Mouse (Mus musculus) lung, postnatal 25 days (tissue): ENCODE measurements around the gene 4930432K21Rik.

Experiments used
- DNase-seq: peaks from one replicate; pipeline ENCODE4 v3.0.0; 2022; ENCODE audit warnings: low spot score

The 4930432K21Rik gene

GRCm38 (mm10) chr8:84148531-84148850 is 666 bp downstream of the 4930432K21Rik start:
- no peak for DNase-seq

GRCm38 (mm10) chr8:84149181-84149580 is 1.4 kb downstream of the 4930432K21Rik start:
- DNase-seq = no peak

- no peak for DNase-seq
Measured at GRCm38 (mm10) chr8:84157620-84158019, 9.8 kb downstream of the 4930432K21Rik start.

- DNase-seq = no peak
Measured at GRCm38 (mm10) chr8:84167696-84168095, 19.9 kb downstream of the 4930432K21Rik start.

GRCm38 (mm10) chr8:84170096-84170495 is 22.3 kb downstream of the 4930432K21Rik start:
- no peak for DNase-seq

- no peak for DNase-seq
Measured at GRCm38 (mm10) chr8:84173861-84174260, 26.0 kb downstream of the 4930432K21Rik start.

- DNase-seq = no peak
Measured at GRCm38 (mm10) chr8:84176560-84176959, 28.7 kb downstream of the 4930432K21Rik start.

- DNase-seq = no peak
Measured at GRCm38 (mm10) chr8:84177405-84177804, 29.6 kb downstream of the 4930432K21Rik start.

- DNase-seq = no peak
Measured at GRCm38 (mm10) chr8:84178592-84178991, 30.8 kb downstream of the 4930432K21Rik start.

GRCm38 (mm10) chr8:84179946-84180345 is 32.1 kb downstream of the 4930432K21Rik start:
- no peak for DNase-seq

- no peak for DNase-seq
Measured at GRCm38 (mm10) chr8:84180530-84181190, 32.8 kb downstream of the 4930432K21Rik start.

GRCm38 (mm10) chr8:84182833-84183232 is 35.0 kb downstream of the 4930432K21Rik start:
- no peak for DNase-seq

GRCm38 (mm10) chr8:84183261-84184084 is 35.6 kb downstream of the 4930432K21Rik start:
- no peak for DNase-seq

- DNase-seq = no peak
Measured at GRCm38 (mm10) chr8:84184085-84185043, 36.5 kb downstream of the 4930432K21Rik start.

GRCm38 (mm10) chr8:84185117-84185516 is 37.3 kb downstream of the 4930432K21Rik start, which contains the start of gene Nanos3:
Gene Nanos3 (minus strand): TSS chr8:84185217.
- DNase-seq = no peak

GRCm38 (mm10) chr8:84186547-84186946 is 38.7 kb downstream of the 4930432K21Rik start:
- DNase-seq = peak; percentile 86

GRCm38 (mm10) chr8:84187065-84187755 is 39.4 kb downstream of the 4930432K21Rik start:
- DNase-seq = peak; percentile 81

- DNase-seq = peak; percentile 57
Measured at GRCm38 (mm10) chr8:84188671-84189070, 40.8 kb downstream of the 4930432K21Rik start.

- peak; percentile 75 for DNase-seq
Measured at GRCm38 (mm10) chr8:84189603-84190002, 41.8 kb downstream of the 4930432K21Rik start.

- no peak for DNase-seq
Measured at GRCm38 (mm10) chr8:84190191-84190867, 42.5 kb downstream of the 4930432K21Rik start.

GRCm38 (mm10) chr8:84192023-84192422 is 44.2 kb downstream of the 4930432K21Rik start:
- peak; percentile 94 for DNase-seq
